Comparison of ENCODE assay signal across 8 mouse cellular contexts in the genomic region with DNA sequence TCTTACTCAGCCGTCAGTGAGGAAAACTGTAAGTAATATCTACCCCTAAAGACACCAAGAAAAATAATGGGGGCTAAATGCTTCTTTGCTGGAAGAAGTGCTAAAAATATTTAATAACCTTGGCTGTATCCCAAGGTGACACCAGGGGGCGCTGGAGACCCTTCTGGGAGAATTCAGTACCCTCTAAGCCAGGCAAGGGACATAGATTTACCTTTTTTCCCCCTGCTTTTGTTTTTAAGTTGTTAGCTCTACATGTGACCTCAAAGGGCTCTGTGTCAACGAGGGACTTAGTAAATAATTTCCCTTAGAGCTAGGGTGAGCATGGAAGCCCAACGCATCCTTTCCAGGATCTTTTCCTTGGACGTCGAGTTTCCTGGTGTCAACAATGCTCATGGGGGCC. TPM values are rescaled to one million over a fixed set of nuclear protein-coding genes. Genes with fewer than 3 reads are reported as not detected.
A peak's percentile ranks its signal among the peaks of the same experiment; 100 is the strongest.
DNase-seq lines count a peak whose midpoint lies in the region; TF ChIP-seq lines count a peak whose summit lies in the region.
"Had no signal": no experiment of that assay in that cellular context is flagged by ENCODE, and none has a peak within 500 bp of the region (broad histone marks: within the 10 kb centered on the region; RNA-seq: fewer than 3 reads in every experiment).

No protein-coding gene starts in this region.

- no peaks in the 10 kb centered on the region for H3K4me1 ChIP-seq in ES-E14 (ENCODE audit: control insufficient read depth in 2 of 2, insufficient read depth in 2 of 2, low read length in 2 of 2, poor library complexity in 1 of 2)

- H3K36me3 ChIP-seq in C2C12 (ENCODE audit: control insufficient read depth, insufficient read depth), result no peaks in the 10 kb centered on the region
- no peaks in the 10 kb centered on the region for H3K36me3 ChIP-seq in ES-E14 (ENCODE audit: control insufficient read depth, insufficient read depth, low read length, poor library complexity, severe bottlenecking)

- peak; percentile 10 for TF ChIP-seq CTCF in C2C12 (IDR thresholded peaks at IDR 0.05; ENCODE audit: control insufficient read depth, insufficient read depth, insufficient read length)

- H3K9me3 ChIP-seq in ES-E14 (ENCODE audit: control insufficient read depth, insufficient read depth, low read depth, low read length), result no peaks in the 10 kb centered on the region

- no peak overlapping the region for H3K27ac ChIP-seq in ES-E14 (ENCODE audit: insufficient read depth, low read depth, low read length, poor library complexity, severe bottlenecking)

- H3K79me2 ChIP-seq in C2C12 (ENCODE audit: control insufficient read depth, insufficient read depth), result no peaks in the 10 kb centered on the region

- H3K4me3 ChIP-seq in C2C12 (ENCODE audit: insufficient read depth, poor library complexity, severe bottlenecking) (no peak overlapping the region), ES-E14 (ENCODE audit: insufficient read depth in 1 of 2, low read depth in 1 of 2, low read length in 2 of 2, poor library complexity in 1 of 2, severe bottlenecking in 1 of 2) (no peak overlapping the region)

- in situ Hi-C loops in ES-E14 (cut with MboI; ENCODE audit: low sequenced_read_pairs in 2 of 2, unreplicated experiment in 2 of 2), result loop anchor here in 1 of 2 experiments (25.0 kb wide), 1 partner anchor 166 kb away; no protein-coding TSS in a partner anchor

- H3K9ac ChIP-seq in ES-E14 (ENCODE audit: insufficient read depth, low read depth, low read length, poor library complexity, severe bottlenecking), result no peak overlapping the region

- no peaks in the 10 kb centered on the region for H3K79me3 ChIP-seq in C2C12 (ENCODE audit: low read depth)

- peak; percentile 33 for DNase-seq in ES-E14 (ENCODE audit: low read depth, low spot score)
- DNase-seq in c-Kit-positive CD71-positive TER-119-positive erythroid progenitor cells, embryonic 14.5 days (ENCODE audit: low spot score), result peak; percentile 33
- DNase-seq in gastrocnemius, postnatal 10 days, result peak; percentile 79
- peak; percentile 80 to 90 for DNase-seq in kidney, postnatal 36 days
- peak; percentile 87 for DNase-seq in lung, postnatal 36 days
- DNase-seq in right cerebral cortex, postnatal 10 days (ENCODE audit: low spot score in 2 of 2), result peak; percentile 38 to 77

- H3K27me3 ChIP-seq in C2C12 (ENCODE audit: control insufficient read depth, insufficient read depth, insufficient read length), result peaks cover 3% of the 10 kb centered on the region

- H3ac ChIP-seq in C2C12 (ENCODE audit: control insufficient read depth, insufficient read length, low read depth), result no peak overlapping the region

TF ChIP-seq in C2C12, 6 proteins besides CTCF, POLR2A, EP300 and RAD21:
- TF ChIP-seq CEBPB (IDR thresholded peaks at IDR 0.05; ENCODE audit: low read depth) (no peak), MYOD1 (IDR thresholded peaks at IDR 0.05; ENCODE audit: control insufficient read depth, insufficient read length, low read depth) (no peak), MAX (IDR thresholded peaks at IDR 0.05) (no peak), FOSL1 (IDR thresholded peaks at IDR 0.05; ENCODE audit: insufficient read depth, low read length, poor library complexity, severe bottlenecking) (no peak), USF1 (IDR thresholded peaks at IDR 0.05; ENCODE audit: low read depth) (no peak), MYOG (IDR thresholded peaks at IDR 0.05; ENCODE audit: control insufficient read depth, extremely low read depth, insufficient read length) (no peak)

TF ChIP-seq in ES-E14, 5 proteins besides CTCF, POLR2A, EP300 and RAD21:
- TF ChIP-seq MAFK (IDR thresholded peaks at IDR 0.05; ENCODE audit: insufficient read depth, low read depth, low read length), result no peak
- TF ChIP-seq ZC3H11A (IDR thresholded peaks at IDR 0.05; ENCODE audit: borderline replicate concordance, low read depth, low read length), result peak; percentile 58; the same call in 1 of the 2 replicates
TF ChIP-seq in ES-E14: peak in this region for 1.

RNA-seq across cellular contexts. Expression of gene Fmo2, which starts 2.6 kb away (rescaled TPM):
- not detected for polyA plus RNA-seq in C2C12 (2012; fragmentation: generic; extraction: Trizol)
- total RNA-seq in ES-E14 (2012; rRNA removed), result not detected in 2 replicates
- total RNA-seq in gastrocnemius, postnatal 10 days (2021), result 1 to 10 TPM; 2.4 to 5.1 TPM

RNA-seq across cellular contexts. Expression of gene Fmo1, which starts 29.5 kb away (rescaled TPM):
- polyA plus RNA-seq in C2C12 (2012; fragmentation: generic; extraction: Trizol), result 0.27 TPM
- total RNA-seq in ES-E14 (2012; rRNA removed), result 0.36 TPM in 1 of 2 replicates, not detected in the other
- 10 to 100 TPM; 24.5 to 26.8 TPM for total RNA-seq in gastrocnemius, postnatal 10 days (2021)

RNA-seq across cellular contexts. Expression of gene Fmo6, which starts 41.4 kb away (rescaled TPM):
- not detected for polyA plus RNA-seq in C2C12 (2012; fragmentation: generic; extraction: Trizol)
- not detected in 2 replicates for total RNA-seq in ES-E14 (2012; rRNA removed)
- under 1 TPM in 1 of 2 experiments, not detected in 1; 0.31 TPM for total RNA-seq in gastrocnemius, postnatal 10 days (2021)
- total RNA-seq: left cerebral cortex, adult 8-10 months had no signal

Comparison
In these comparisons a context has a peak if more than half of its experiments do, and no peak if none do; other contexts are left out.
1. DNase-seq: peak in every context shown above with its lines; median percentile 87 in lung, postnatal 36 days; 85 in kidney, postnatal 36 days; 79 in gastrocnemius, postnatal 10 days; 58 in right cerebral cortex, postnatal 10 days; 33 in ES-E14; 33 in c-Kit-positive CD71-positive TER-119-positive erythroid progenitor cells, embryonic 14.5 days.
2. RNA of gene Fmo1, which starts 29.5 kb away (total RNA-seq): 24.5 to 26.8 TPM in gastrocnemius, postnatal 10 days; 0.36 TPM in ES-E14; every median in the first group is over 10 times any median in the second.